Mouse (Mus musculus): ENCODE measurements at regions not wholly inside any gene's neighbourhood (a gene's known extent, or its start where the extent isn't known, plus 50 kb on each side); places are given as distances from the start of the nearest gene placed in this dataset.

GRCm38 (mm10) chr11:7944373-7944772 is 720.0 kb downstream of the Tns3 start:
- DNase-seq (ENCODE audit: low spot score): no peak

- DNase-seq (ENCODE audit: low spot score): no peak
Measured at GRCm38 (mm10) chr11:7933611-7934010, 719.9 kb upstream of the Igfbp3 start.

GRCm38 (mm10) chr11:7932638-7933037 is 718.9 kb upstream of the Igfbp3 start:
- no peak for DNase-seq (ENCODE audit: low spot score)

- DNase-seq (ENCODE audit: low spot score): no peak
Measured at GRCm38 (mm10) chr11:7931064-7931797, 717.5 kb upstream of the Igfbp3 start.

- no peak for DNase-seq (ENCODE audit: low spot score)
Measured at GRCm38 (mm10) chr11:7927676-7928075, 714.0 kb upstream of the Igfbp3 start.

GRCm38 (mm10) chr11:7912036-7912435 is 698.3 kb upstream of the Igfbp3 start:
- no peak for DNase-seq (ENCODE audit: low spot score)

GRCm38 (mm10) chr11:7900266-7900665 is 686.5 kb upstream of the Igfbp3 start:
- DNase-seq (ENCODE audit: low spot score): no peak

- DNase-seq (ENCODE audit: low spot score): no peak
Measured at GRCm38 (mm10) chr11:7898204-7898603, 684.5 kb upstream of the Igfbp3 start.

GRCm38 (mm10) chr11:7880506-7880905 is 666.8 kb upstream of the Igfbp3 start:
- no peak for DNase-seq (ENCODE audit: low spot score)

GRCm38 (mm10) chr11:7864116-7864515 is 650.4 kb upstream of the Igfbp3 start:
- DNase-seq (ENCODE audit: low spot score): no peak

- no peak for DNase-seq (ENCODE audit: low spot score)
Measured at GRCm38 (mm10) chr11:7863711-7864110, 650.0 kb upstream of the Igfbp3 start.

- no peak for DNase-seq (ENCODE audit: low spot score)
Measured at GRCm38 (mm10) chr11:7862547-7862946, 648.8 kb upstream of the Igfbp3 start.

GRCm38 (mm10) chr11:7852612-7853011 is 638.9 kb upstream of the Igfbp3 start:
- DNase-seq (ENCODE audit: low spot score): no peak

- DNase-seq (ENCODE audit: low spot score): no peak
Measured at GRCm38 (mm10) chr11:7838311-7839237, 624.9 kb upstream of the Igfbp3 start.

- DNase-seq (ENCODE audit: low spot score): no peak
Measured at GRCm38 (mm10) chr11:7837486-7837885, 623.8 kb upstream of the Igfbp3 start.

- DNase-seq (ENCODE audit: low spot score): no peak
Measured at GRCm38 (mm10) chr11:7834151-7834550, 620.4 kb upstream of the Igfbp3 start.

- no peak for DNase-seq (ENCODE audit: low spot score)
Measured at GRCm38 (mm10) chr11:7832376-7832775, 618.7 kb upstream of the Igfbp3 start.

- DNase-seq (ENCODE audit: low spot score): no peak
Measured at GRCm38 (mm10) chr11:7829770-7830169, 616.0 kb upstream of the Igfbp3 start.

- no peak for DNase-seq (ENCODE audit: low spot score)
Measured at GRCm38 (mm10) chr11:7828001-7828400, 614.3 kb upstream of the Igfbp3 start.

GRCm38 (mm10) chr11:7827402-7827801 is 613.7 kb upstream of the Igfbp3 start:
- DNase-seq (ENCODE audit: low spot score): no peak

- DNase-seq (ENCODE audit: low spot score): peak; percentile 28
Measured at GRCm38 (mm10) chr11:7815750-7816149, 602.0 kb upstream of the Igfbp3 start.

- no peak for DNase-seq (ENCODE audit: low spot score)
Measured at GRCm38 (mm10) chr11:7814556-7814955, 600.8 kb upstream of the Igfbp3 start.

- no peak for DNase-seq (ENCODE audit: low spot score)
Measured at GRCm38 (mm10) chr11:7812436-7812835, 598.7 kb upstream of the Igfbp3 start.
